Mouse (Mus musculus): ENCODE measurements around the gene Dmbt1. TPM values are rescaled to one million over a fixed set of nuclear protein-coding genes. Genes with fewer than 3 reads are reported as not detected.
"Not testable (repeated sequence)": the region's sequence is repeated elsewhere in the genome, so short reads cannot be mapped to it uniquely, and the experiment has no call there.

Dmbt1 gene
- under 1 TPM in 1 of 2 experiments, not detected in 1; 0.19 TPM for total RNA-seq (2021)

- intact Hi-C loops (cut with DNase I): no loop called here
- no peak for DNase-seq
Observed at GRCm38 (mm10) chr7:131031755-131032154, at the start of gene Dmbt1. TSS of gene Dmbt1 (plus strand) at chr7:131032053.

DNA sequence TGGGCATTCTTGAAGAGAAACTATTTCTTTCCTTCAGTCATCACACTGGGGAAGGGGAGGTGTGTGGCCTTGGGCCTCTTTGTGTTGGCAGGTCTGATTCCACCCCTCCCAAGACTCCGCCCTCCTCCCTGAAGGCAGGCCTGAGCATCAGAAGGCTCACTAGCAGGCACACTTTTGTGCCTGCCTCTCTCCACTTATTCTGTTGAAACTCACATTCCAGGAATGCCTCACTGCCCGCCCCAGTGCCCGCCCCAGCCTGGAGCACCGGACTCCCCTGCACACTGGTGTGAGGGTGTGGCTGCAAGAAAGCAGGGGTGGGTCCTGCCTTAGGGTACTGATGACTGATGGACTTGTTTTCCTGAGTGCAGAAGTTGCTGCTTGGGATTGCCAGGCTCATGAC, 49.5 kb upstream of the Dmbt1 start:
- intact Hi-C loops (cut with DNase I): no loop called here
- DNase-seq: no peak

GRCm38 (mm10) chr7:130982881-130983280, 49.0 kb upstream of the Dmbt1 start:
- peak in 1 of 2 experiments; percentile 3 for DNase-seq
- intact Hi-C loops (cut with DNase I): no loop called here

- DNase-seq: peak in 1 of 2 experiments; percentile 26
Observed at GRCm38 (mm10) chr7:130984294-130984693, 47.6 kb upstream of the Dmbt1 start.

GRCm38 (mm10) chr7:130985193-130985592, 46.7 kb upstream of the Dmbt1 start:
- intact Hi-C loops (cut with DNase I): loop anchor here (5.0 kb wide), 1 partner anchor 63 kb away; no protein-coding TSS in a partner anchor
- DNase-seq: peak in 1 of 2 experiments; percentile 4

More at GRCm38 (mm10) chr7:130984294-130984693, 47.6 kb upstream of the Dmbt1 start:
- intact Hi-C loops (cut with DNase I): no loop called here

DNA sequence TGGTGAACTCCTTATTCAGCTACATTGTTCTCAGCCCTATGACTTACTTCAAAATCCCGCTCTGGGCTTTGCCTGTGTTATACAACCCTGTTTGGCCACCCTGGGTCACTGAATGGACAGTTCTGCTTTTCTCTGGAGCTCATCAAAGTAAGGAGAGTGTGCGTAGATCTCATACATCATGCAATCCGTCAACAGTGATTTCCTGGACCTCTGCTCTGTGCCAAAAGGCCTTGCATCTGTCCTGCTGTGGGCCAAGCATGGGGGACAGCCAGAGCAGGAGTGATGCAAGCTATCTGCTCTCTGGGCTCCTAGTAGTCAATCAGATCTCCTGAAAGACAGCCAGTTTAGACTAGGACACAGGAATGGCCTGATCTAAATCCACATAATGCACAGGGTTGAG, 46.1 kb upstream of the Dmbt1 start:
- DNase-seq: peak in 1 of 2 experiments; percentile 4
- intact Hi-C loops (cut with DNase I): loop anchor here (5.0 kb wide), 1 partner anchor 63 kb away; no protein-coding TSS in a partner anchor

DNA sequence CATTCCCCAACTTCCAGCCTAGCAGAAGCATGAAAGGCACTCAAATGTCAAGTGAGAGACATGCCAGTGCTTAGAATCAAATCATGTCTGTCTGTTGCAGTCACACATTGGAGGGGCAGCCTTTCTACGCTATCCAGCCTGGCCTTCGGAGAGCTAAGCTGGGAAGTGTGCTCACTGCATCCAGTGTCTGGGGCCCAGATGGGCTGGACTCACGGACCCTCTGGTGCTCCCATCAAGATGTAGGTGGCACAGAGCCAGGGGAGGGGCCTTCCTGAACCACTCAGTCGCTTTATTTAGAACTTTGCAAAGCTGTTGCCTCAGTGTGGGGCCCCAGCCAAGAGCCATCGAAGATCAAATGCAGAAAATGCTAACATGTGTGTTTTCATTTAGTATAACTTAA, 43.7 kb upstream of the Dmbt1 start:
- DNase-seq: peak; percentile 56 to 60
- intact Hi-C loops (cut with DNase I): loop anchor here (5.0 kb wide), 1 partner anchor 66 kb away; no protein-coding TSS in a partner anchor

DNA sequence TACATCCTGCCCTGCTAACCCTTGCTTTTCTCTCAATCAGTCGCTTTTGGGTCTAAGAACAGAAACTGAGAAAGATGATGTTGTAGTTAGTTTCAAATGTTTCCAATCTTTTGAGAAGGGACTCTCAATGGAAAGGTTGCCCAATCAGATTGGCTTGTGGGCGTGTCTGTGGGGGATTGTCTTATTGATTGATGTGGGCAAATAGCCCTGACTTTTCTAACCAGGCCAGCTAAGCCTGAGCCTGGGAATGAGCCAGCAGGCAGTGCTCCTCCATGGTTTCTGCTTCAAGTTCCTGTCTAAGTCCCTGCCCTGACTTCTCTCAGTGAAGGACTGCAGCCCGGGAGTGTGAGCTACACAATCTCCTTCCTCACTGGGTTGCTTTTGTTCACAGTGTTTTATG, 42.5 kb upstream of the Dmbt1 start:
- intact Hi-C loops (cut with DNase I): loop anchor here (5.0 kb wide), 1 partner anchor 67 kb away; no protein-coding TSS in a partner anchor
- no peak for DNase-seq

DNA sequence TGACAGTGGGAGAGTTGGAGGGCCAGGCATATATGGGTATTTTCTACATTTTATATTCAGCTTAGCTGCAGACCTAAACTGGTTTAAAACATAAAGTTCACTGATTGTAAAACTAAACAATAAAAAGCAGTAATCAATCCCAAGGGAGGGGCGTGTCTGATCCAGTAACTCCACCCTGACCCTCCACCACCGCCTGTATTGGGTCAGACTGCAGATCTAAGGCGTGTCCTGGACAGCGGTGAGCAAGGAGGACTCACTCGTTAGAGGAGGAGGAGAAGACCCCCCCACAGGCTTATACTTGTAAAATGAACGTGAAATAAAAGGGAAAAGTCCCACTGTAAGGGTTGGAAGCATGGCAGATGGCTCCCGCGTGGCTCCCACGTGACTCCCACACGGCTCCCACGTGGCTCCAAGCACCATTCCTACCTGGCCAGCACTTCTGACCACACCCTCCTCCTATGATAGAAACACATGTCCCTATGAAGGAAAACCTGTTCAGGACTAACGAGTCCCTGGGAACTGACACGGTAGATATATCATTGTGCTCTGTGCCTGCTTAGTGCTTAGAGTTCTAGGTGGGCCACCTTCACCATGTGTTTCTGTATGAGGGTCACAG, 40.6 kb upstream of the Dmbt1 start:
- DNase-seq: no peak
- intact Hi-C loops (cut with DNase I): no loop called here

DNA sequence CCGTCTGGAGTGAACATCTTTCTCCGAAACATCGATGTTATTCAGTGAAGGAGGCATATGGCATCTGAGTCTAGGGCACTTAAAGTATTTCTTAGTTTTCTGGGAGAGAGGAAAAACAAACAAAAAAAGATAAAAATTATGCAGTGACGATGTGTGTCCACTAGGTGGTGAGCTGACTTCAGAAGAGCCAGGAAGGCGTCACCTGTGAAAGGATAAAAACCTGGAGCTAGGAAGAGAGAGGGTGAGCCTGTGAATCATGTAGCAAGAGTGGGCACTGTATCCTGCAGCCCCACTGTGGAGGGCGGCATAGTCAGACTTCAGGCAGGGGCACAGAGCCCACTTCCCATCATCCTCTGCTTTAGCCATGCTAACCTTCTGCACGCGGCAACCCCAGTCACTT, 37.9 kb upstream of the Dmbt1 start:
- DNase-seq: no peak
- intact Hi-C loops (cut with DNase I): loop anchor here (2.0 kb wide), 1 partner anchor 49 kb away; no protein-coding TSS in a partner anchor

- intact Hi-C loops (cut with DNase I): no loop called here
- DNase-seq: no peak
Observed at GRCm38 (mm10) chr7:131001976-131002726, 29.7 kb upstream of the Dmbt1 start.

GRCm38 (mm10) chr7:131004071-131004470, 27.8 kb upstream of the Dmbt1 start:
- intact Hi-C loops (cut with DNase I): no loop called here
- no peak for DNase-seq

DNA sequence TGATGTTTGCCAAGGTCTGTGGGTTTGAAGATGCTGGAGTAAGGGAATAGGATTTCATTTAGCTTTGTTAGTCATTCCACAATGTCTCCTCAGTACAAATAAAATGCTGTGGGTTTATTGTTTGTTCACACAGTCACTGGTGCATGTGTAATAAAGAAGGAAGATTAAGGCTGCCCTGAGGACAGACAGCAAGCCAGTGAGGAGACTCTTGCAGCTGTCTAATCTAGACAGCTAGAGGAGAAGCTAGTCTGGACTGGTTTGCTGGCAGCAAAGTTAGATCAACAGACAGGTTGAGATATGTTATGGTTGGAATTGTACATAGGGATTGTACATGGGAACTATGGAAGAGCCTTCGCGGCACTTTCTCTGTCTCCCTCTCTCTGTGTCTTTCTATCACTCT, 24.6 kb upstream of the Dmbt1 start:
- DNase-seq: no peak
- intact Hi-C loops (cut with DNase I): no loop called here

DNA sequence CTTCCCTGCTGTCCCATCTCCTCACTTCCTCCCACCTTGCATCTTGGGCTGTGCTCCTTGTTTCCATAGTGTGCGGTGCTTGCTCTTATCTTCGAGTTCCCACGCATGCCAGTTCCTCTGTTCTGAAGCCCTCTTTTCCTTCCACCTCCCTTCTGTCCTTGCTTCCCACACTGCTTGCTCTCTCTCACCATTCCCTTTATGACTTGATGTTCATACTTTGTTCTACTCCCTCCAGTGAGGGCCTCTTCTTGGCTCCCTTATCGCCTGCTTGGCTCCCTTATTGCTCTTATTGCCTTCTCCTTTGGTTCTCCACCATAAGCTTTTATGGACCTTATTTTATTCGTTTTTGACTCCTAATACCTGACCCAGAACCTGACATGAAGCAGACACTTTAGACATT, 22.7 kb upstream of the Dmbt1 start:
- no peak for DNase-seq
- intact Hi-C loops (cut with DNase I): no loop called here

DNA sequence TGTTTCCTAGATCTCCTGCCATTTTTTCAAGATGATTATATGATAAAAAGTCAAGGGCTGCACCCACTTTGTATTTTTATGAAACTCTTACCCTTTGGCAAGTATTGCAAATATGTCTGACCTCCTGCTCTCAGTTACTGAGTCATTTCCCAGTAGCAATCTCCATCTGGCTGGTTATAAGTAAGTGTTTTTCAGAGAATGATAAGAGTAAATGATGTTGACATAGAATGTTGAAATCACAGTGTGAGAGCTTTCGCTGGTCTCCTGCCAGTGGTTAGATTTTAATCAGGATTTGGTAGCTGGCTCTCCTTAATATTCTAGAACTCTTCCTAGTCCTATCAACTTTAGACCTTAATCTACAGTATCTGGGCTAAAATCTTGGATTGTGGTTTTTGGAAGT, 20.0 kb upstream of the Dmbt1 start:
- no peak for DNase-seq
- intact Hi-C loops (cut with DNase I): no loop called here

GRCm38 (mm10) chr7:131019181-131019580, 12.7 kb upstream of the Dmbt1 start:
- DNase-seq: no peak
- intact Hi-C loops (cut with DNase I): no loop called here

- intact Hi-C loops (cut with DNase I): no loop called here
- DNase-seq: no peak
Observed at GRCm38 (mm10) chr7:131024807-131025206, 7.0 kb upstream of the Dmbt1 start.

DNA sequence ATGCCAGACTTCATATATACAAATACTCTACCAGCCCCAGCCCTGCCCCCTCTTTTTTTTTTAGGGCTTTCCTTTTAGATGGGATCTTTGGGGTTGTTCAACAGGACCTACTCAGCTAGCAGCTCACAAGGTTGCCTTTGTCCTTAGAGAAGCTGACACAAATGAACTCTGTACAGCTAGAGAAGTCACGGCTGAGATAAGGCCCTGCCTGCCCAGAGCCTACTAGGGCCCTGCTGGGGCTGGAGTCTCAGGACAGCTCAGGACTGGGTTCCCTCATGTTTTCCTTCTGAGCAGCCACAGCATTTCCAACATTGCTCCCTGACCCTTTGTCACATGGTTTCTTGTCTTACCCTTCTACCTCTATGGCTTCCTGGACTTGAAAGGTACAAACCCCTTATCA, 4.3 kb upstream of the Dmbt1 start:
- intact Hi-C loops (cut with DNase I): no loop called here
- no peak for DNase-seq

DNA sequence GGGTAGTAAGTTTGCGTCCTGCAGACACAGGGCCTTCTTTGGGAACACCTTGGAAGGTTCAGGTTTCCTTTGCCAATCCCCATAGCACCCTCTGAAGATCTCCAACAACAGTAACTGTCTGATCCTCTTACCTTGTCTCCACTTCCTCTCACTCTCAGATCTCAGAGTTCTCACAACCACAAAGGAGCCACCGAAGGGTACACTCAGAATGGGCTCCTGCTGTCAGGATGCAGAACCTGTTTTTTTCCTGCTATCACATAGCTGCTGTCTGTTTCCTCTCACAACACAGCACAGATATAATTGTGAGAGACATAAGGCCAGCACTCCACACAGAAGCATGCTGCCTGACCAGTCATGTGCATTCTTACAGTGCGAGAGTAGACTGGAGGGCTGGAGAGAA, 4.5 kb downstream of the Dmbt1 start:
- DNase-seq: no peak
- intact Hi-C loops (cut with DNase I): loop anchor here (5.0 kb wide), 1 partner anchor 119 kb away; no protein-coding TSS in a partner anchor

- intact Hi-C loops (cut with DNase I): loop anchor here (5.0 kb wide), 1 partner anchor 120 kb away; no protein-coding TSS in a partner anchor
- DNase-seq: no peak
Observed at GRCm38 (mm10) chr7:131037083-131037482, 5.2 kb downstream of the Dmbt1 start.

DNA sequence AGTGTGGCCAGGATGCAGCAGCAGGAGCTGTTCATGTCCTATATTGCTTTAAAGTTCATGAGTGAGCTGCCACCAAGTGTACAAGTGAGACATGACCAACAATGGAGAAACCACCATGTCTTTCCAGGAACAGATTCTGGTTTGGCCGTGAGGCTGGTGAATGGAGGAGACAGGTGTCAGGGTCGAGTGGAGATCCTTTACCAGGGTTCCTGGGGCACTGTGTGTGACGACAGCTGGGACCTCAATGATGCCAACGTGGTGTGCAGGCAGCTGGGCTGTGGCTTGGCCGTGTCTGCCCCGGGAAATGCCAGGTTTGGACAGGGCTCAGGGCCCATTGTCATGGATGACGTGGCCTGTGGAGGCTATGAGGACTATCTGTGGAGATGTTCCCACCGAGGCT, 8.9 kb downstream of the Dmbt1 start:
- intact Hi-C loops (cut with DNase I); DNase-seq: not testable (repeated sequence)

DNA sequence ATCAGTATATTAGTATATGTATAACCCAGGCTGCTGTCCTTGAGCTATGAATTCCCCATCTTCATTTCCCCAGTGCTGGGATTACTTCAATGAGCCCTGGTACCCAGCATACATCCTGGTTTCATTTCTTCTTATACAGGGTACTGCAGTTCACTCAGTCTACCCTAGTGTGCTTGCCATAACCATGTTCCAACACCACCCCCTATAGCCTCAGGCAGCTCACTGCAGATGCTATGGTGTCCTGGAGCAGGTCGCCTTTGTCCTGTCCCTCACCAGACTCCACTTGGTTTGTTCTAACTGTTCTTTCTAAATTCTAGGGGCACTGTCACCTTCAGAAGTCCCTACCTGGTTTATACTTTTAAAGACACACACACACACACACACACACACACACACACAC, 10.8 kb downstream of the Dmbt1 start:
- intact Hi-C loops (cut with DNase I): loop anchor here (1.0 to 2.0 kb wide), 3 partner anchors 48 to 272 kb away; no protein-coding TSS in a partner anchor
- DNase-seq: peak; percentile 15 to 18

Data from heart, postnatal 10 days (tissue).